Mouse (Mus musculus) gastrocnemius, adult 8-10 months (tissue): ENCODE results near the gene Panx2. TPM values are rescaled to one million over a fixed set of nuclear protein-coding genes. Genes with fewer than 3 reads are reported as not detected.

Experiments
- DNase-seq, 2 experiments: peaks; one replicate each; pipeline ENCODE4 v3.0.0; 2022; ENCODE audit warnings: low spot score in 2 of 2
- total RNA-seq, 4 experiments: library from RNA; stranded (reverse); gene quantifications; 2 replicates each; pipeline ENCODE4 v1.2.4; 2022

The Panx2 gene
- total RNA-seq = not detected

DNA sequence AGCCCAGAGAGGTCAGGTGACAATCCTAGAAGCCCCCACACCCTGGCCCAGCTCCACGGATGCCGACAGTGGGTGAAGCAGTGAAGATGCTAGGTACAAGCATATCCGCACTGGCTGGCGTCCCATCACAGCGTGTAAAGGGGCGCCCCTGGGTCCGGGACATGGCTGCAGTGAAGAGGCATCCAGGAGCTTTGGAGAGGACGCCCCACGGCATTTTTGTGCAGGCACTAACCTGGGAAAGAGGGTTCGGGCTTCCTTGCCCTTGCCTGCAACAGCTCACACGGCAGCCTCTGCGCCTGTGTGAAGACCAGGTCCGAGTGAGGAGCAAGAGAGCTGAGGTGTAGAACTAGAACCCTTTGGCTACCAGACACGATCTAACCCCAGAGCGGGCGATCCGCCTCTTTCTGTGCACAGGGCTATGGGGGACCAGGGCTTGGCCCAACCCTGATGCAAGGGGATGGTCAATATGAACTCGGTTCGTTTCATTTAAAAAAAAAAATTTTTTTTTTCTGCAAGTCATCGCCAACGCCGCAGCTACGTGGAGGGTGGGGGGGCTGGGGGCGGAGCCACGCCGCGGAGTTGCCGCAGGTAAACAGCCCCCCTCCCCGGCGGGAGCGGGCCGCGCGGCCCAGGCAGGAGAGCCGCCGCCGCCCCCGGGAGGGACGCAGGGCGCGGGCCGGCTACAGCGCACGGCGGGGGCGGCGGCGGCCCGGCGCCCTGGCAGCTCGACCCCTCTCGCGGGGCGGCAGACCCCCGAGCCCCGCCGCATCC, at the start of gene Panx2:
Panx2 (plus strand) TSS at position 574 of the 771 bp plus-strand sequence.
- no peak for DNase-seq

DNA sequence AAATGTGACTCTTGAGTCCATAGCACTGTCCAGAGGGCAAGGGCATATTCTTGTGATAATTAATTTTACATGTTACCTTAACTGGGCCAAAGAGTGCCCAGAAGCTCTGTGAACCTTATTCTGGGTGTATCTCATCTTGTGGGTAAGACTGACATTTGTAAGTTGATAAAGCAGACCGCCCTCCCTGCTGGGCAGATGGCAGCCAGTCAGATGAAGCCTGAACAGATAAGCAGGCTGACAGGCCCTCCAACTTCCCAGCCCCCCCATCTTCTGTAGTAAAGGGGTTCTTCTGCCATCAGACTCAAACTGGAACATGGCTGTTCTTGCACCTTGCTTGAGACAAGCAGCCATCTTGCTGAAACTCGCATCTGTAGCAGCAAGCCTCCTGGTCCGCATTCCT, 42.8 kb upstream of the Panx2 start:
- no peak for DNase-seq

DNA sequence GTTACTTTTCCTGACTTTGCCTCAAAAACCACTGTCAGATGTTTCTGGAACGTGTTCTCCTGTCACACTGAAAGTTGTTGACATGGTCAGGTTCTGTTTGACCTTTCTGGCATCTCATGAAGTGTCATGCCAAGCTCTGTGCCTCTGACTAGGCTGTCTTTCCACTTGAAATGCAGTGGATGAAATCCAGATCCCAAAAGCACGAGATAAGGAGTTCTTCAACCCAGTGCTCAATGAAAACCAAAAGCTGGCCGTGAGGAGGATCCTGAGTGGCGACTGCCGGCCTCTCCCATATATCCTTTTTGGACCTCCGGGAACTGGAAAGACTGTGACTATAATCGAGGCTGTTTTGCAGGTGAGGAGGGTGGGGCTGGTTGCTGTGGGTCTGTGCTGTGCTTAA, 39.4 kb upstream of the Panx2 start:
- DNase-seq = no peak

DNA sequence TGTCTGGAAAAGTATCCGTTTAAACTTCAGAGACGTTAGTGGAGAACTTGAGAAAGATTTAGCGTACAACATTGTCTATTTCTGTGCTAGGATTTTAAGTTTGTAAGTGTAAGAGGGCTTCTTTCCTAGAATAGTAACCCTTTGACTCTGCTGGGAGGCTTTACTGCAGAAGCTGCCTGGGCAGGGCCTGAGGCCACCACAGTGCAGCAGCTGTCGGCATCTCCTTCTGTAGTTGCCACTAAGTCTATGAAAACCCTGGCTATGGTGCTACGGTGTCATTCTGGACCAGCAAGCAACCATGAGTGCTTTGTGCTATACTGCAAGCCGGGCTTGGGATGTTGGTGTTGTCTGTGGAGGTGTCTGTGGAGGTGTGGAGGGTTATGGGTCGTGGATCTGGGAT, 39.0 kb upstream of the Panx2 start:
- no peak for DNase-seq

DNA sequence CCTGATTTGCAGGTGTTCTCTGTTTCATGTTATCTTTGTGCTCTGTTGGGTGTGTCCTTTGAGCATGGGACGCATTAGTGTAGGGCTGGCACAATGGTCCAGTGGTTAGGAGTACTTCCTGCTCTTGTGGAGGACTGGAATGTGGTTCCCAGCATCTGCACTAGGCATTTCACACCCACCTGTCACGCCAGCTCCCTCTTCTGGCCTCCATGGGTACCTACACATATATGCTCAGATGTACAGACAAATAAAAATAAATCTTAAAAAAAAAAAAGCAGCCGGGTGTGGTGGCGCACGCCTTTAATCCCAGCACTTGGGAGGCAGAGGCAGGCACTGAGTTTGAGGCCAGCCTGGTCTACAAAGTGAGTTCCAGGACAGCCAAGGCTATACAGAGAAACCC, 15.2 kb upstream of the Panx2 start:
- DNase-seq = no peak

DNA sequence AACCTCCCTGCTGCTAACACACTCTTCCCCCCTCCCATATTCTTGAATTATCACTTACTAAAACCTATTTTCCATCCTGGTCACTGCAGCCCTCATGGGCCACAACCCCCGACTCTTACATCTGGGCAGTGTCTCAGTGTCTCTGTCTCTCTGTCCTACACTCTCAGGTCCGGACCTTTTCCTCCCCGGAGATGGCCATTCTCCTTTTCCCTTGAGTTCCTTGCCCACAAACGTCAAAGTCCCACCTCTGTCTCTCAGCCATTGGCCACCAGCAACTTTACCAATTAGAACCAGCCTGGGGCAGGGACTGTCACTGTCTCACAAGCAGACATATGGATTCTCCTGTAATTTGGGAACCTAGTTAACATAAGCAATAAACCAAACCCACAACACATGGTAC, 13.2 kb upstream of the Panx2 start:
- no peak for DNase-seq

DNA sequence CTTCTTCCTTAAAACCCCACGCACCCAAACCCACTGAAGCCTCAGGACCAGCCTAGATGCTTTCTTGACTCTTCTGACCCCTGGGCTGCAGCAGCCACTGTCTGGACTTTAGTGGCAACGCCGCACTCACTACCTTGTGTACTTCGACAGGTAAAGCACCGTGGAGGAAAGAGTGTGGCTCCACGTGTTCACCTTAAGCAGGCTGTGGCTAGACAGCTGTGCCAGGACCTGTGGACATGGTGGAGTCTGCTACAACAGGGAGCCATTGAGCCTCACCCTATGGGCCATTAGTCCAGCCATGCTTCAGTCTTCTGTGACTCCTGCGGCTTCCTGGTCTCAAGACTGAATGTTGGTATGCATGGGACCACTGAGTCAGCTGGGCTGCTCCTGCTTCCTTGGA, 4.9 kb upstream of the Panx2 start:
- no peak for DNase-seq

DNA sequence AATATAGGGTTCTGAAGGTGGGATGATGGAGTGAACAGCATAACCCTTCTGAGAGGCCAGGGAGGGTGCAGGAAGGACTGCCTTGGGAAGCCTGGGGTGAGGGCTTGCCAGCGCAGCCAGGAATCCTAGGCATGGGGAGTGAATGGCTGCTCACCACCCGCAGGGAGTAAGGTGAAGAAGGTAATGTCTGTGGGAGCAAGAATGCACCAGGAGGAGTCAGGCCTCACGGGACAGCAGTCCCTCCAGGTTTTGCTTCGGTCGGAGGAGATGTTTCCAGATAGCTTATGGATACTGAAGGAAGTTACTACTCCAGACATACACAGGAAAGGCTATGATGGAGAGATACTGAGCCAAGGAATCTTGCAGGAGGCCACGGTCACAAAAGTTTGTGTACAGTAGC, 798 bp upstream of the Panx2 start:
- DNase-seq = no peak

DNA sequence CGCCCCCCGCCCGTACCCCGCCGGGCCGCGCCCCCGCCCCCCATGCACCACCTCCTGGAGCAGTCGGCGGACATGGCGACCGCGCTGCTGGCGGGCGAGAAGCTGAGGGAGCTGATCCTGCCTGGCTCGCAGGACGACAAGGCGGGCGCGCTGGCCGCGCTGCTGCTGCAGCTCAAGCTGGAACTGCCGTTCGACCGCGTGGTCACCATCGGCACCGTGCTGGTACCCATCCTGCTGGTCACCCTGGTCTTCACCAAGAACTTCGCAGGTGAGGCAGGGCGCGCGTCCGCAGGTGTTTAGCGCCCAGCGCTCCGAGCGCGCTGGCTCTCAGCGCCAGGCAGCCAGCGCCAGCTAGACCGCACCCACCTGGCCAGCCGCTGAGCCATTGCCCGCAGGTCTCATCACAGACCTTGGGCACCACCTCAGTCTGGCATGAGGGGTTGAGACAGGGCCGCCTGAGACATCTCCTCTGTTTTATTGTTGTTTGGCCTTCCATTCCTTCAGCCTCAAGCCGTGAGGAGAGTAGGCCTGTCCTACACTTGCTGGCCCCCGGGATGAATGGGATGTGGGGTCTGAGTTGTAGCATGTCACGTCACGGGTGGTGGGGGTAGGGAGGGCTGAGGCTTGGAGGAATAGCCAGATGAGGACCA, 623 bp downstream of the Panx2 start:
- no peak for DNase-seq

DNA sequence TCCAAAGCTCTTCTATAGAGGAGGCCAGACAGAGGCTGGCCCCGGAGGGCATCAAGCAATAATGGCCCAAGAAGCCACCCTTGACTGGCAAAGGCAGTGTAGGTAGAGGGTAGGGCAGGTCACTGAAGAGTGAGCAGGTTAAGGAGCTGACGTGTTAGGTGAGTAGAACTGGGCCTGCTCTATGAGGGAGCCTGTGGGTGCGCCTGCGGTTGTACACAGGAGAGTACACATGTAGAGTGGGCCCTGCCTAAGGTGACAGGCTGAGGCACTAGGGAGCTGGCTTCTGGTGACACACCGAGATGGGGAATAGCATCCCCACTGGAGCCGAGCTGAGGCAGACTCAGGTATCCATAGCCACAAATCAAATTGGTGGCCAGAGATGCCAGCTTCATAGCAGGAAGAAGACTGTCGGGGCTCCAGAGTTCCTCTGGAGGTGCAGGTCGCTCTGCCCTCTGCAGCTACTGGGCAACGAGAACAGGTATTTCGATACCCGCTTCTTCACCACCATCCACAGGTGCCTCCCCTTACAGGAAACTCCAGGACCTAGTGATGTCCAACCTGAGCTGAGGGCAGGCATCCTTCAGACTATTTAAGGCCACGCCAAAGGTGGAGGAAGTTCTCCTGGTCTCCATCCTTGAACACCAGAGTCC, 1.4 kb downstream of the Panx2 start:
- no peak for DNase-seq

DNA sequence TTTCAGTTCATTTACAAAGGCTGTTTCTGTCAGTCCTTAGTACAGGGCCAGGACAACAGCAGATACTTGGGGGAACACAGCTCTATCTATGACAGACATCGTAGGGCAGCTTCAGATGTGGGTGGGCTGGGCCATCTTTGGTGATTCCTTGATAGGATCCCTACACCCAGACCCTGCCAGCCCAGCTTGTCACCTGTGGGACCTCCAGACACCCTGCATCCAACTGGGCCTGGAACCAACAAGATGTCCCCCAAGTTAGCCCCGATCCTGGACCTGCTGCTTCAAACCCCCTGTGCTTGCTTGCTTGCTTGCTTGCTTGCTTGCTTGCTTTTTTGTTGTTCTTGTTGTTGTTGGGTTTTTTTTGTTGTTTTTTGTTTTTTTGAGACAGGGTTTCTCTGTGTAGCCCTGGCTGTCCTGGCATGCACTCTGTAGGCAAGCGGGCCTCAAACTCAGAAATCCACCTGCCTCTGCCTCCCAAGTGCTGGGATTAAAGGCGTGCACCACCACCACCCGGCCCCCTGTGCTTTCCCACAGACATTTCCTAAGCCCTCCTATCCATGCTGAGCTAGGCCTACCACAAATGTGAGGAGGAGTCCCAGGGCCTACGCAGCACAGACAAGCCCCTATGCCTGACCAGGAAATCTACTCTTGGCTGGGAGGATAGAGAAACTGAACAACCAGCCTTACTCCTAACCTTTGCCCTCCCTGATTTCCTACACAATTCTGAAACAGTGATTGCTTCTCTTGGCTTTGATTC, 2.4 kb downstream of the Panx2 start:
- no peak for DNase-seq

DNA sequence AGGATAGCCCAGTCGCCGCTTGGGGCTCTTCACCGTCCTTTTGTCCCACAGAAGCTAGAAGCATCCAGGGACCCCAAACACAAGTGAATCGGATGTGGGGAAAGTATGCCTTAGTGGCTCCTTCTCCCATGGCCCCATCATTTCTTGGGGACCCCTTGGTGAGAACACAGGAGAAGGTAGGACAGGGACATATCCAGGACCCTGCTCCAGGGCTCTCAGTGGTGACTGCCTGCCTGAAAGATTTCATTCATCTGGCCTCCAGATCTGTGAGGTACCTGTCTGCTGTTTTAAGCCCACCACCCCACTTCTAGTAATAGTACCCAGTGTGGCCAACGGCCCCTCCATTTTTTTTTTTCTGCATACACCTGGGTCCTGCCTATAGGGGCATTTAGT, 3.0 kb downstream of the Panx2 start:
- DNase-seq = no peak

DNA sequence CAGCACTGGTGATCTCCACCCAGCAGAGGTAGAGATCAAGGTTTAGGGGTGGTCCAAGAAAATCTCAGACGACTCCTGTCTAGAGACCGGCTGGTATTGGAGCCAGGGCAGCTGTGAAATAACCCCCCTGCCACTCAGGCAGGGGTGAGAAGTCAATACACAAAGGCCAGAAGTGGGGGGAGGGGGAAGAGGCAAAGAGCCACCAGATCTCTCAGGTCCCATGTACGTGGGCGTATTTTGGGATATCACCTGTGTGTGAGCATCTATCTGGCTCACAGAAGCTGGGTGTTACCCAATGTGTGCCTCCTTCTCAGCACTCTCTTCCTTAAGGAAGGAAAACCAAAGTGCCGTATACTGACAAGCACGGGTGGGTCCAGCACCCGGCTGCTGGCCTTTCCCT, 3.5 kb downstream of the Panx2 start:
- no peak for DNase-seq

DNA sequence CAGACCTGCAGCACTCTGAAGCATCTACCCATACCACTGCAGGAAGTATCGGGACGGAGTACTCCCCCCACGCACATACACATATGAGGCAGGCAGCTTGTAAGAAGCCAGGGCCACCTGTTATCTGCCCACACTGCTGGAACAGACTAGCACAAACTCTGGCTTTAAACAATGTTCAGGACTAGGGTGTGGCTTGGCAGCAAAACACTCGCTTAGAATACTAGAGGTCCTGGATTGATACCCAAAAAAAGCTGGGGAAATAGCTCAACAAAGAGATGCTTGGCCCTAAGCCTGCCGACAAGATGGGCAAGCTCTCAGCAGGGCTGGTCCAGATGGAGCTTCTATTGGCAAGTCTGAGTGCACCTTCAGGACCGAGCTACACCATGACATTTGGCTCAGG, 4.0 kb downstream of the Panx2 start:
- DNase-seq = no peak

DNA sequence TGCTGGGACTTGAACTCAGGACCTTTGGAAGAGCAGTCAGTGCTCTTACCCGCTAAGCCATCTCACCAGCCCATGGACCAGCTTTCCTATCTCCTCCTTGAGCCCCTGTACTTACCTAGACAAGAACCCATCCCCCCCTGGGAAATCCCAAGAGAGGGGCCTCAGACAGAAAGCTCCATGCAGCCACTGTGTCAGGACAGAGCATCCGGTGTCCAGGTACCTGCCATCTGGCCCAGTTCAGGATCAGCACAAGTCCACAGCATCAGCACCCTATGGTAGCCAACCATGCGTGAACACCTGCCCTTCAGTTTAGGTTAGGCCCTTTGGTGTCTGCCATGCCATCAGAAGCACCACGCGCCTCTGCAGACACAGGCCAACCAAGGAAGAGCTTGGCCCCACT, 5.4 kb downstream of the Panx2 start:
- no peak for DNase-seq

DNA sequence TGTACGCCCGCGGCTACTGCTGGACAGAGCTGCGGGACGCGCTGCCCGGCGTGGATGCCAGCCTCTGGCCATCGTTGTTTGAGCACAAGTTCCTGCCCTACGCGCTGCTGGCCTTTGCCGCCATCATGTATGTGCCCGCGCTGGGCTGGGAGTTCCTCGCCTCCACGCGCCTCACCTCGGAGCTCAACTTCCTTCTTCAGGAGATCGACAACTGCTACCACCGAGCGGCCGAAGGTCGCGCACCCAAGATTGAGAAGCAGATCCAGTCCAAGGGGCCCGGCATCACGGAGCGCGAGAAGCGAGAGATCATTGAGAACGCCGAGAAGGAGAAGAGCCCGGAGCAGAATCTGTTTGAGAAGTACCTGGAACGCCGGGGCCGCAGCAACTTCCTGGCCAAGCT, 8.1 kb downstream of the Panx2 start:
- DNase-seq = no peak

DNA sequence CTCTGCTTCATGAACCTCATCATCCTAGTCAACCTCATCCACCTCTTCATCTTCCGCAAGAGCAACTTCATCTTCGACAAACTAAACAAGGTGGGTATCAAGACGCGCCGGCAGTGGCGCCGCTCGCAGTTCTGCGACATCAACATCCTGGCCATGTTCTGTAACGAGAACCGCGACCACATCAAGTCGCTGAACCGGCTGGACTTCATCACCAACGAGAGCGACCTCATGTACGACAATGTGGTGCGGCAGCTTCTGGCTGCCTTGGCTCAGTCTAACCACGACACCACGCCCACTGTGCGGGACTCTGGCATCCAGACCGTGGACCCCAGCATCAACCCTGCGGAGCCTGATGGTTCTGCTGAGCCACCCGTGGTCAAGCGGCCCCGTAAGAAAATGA, 8.7 kb downstream of the Panx2 start:
- no peak for DNase-seq

DNA sequence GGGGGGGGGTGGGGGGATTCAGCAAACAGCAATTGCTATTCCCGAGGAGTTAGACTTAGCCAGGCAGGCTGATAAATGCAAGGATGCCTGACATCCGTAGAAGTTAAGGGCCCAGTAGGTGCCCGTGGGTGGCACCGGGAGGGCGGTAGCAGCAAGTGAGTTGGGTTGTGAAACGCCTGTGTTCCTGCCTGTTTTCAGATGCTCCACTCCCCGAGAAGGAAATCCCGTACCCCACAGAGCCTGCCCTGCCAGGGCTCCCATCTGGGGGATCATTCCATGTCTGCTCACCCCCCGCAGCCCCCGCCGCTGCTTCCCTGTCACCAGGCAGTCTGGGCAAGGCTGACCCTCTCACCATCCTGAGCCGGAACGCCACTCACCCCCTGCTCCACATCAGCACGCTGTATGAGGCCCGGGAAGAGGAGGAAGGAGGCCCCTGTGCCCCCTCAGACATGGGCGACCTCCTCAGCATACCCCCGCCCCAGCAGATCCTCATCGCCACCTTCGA, 9.9 kb downstream of the Panx2 start:
- DNase-seq = no peak

DNA sequence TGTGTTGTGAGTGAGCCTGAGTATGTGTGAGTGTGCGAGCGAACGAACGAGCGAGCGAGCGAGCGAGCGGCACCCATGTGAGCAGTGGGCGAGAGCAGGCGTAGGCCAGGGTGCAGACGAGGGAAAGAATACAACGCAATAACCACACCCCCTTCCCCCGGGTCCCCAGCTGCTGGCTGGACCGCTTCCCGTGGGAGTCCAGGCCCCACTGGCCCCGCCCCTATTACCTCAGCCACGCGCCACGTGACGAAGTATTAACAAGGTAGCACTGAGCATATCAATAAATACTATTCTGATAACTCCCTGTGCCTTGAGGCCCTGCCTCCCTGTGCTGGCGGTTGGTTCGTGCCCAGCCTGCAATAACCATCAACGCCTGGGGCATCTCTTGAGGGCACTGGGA, 11.1 kb downstream of the Panx2 start:
- DNase-seq = no peak

DNA sequence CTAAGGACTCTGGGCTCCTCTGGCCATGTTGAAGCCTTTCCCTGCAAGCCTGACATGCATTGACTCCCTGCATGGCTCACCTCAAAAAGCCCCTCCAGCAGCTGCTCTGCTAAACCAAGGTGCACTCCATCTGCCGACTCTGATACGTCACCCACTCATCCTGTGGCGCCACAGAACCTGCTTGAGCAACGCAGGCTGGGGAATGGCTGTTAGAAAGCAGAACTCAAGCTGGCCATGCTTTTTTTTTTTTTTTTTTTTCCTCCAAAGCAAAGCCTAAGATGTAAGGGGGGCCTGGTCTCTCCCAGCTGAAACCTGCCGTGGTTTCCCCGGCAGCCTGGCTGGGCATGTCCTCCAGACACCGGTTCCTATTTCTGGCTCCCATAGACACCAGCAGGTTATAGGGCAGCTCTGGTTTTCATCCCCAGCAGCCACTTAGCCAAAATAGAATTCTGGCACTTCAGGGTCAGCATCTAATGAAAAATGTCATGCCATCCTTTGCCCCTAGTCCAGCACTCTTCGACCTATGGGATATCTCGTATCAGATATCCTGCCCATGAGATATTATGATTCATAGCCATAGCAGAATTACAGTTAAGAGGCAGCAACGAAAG, 14.6 kb downstream of the Panx2 start:
- DNase-seq = no peak
